Mouse (Mus musculus) heart, postnatal 0 days (tissue): Measurements from ENCODE around the gene Cacng1. TPM values are rescaled to one million over a fixed set of nuclear protein-coding genes. Genes with fewer than 3 reads are reported as not detected.

Experiments used
- ATAC-seq: fragments of 200-750 bp; cut with Nextera tagmentation; 2 replicates; pipeline ENCODE4 v1.8.0; 2017; ENCODE audit warnings: low read depth, moderate number of reproducible peaks, moderate library complexity; ENCODE audit not compliant: insufficient read depth
- DNase-seq: peaks from one replicate; pipeline ENCODE4 v3.0.0-alpha.2; 2016; ENCODE audit warnings: low spot score
- H3K27ac ChIP-seq: fragments of 300-500 bp; sonication (generic); 2 replicates; pipeline ENCODE4 v1.5.1; 2014; ENCODE audit warnings: low read depth, mild to moderate bottlenecking
- H3K27me3 ChIP-seq: fragments of 300-500 bp; sonication (generic); 2 replicates; pipeline ENCODE4 v1.6.1; 2014; ENCODE audit warnings: low read length, mixed read lengths; ENCODE audit not compliant: control insufficient read depth, insufficient read depth
- H3K36me3 ChIP-seq: fragments of 300-500 bp; sonication (generic); replicated peaks from 2 replicates; pipeline ENCODE4 v1.6.1; 2014; ENCODE audit warnings: low read length, mixed read lengths; ENCODE audit not compliant: control insufficient read depth, insufficient read depth
- H3K4me1 ChIP-seq: fragments of 300-500 bp; sonication (generic); 2 replicates; pipeline ENCODE4 v1.6.1; 2014; ENCODE audit warnings: antibody characterized with exemption; ENCODE audit not compliant: control insufficient read depth, insufficient read depth
- H3K4me2 ChIP-seq: fragments of 300-500 bp; sonication (generic); 2 replicates; pipeline ENCODE4 v1.6.1; 2014; ENCODE audit warnings: low read depth, mild to moderate bottlenecking, low read length, moderate library complexity
- H3K4me3 ChIP-seq: fragments of 300-500 bp; sonication (generic); 2 replicates; pipeline ENCODE4 v1.5.1; 2014; ENCODE audit warnings: low read depth, low read length
- H3K9ac ChIP-seq: fragments of 300-500 bp; sonication (generic); replicated peaks from 2 replicates; pipeline ENCODE4 v1.6.1; 2014; ENCODE audit warnings: low read depth, low read length, mixed read lengths
- H3K9me3 ChIP-seq: fragments of 300-500 bp; sonication (generic); replicated peaks from 2 replicates; pipeline ENCODE4 v1.6.1; 2016; ENCODE audit warnings: low read length; ENCODE audit not compliant: control insufficient read depth
- CTCF ChIP-seq: IDR thresholded peaks from 2 replicates; pipeline ENCODE4 v1.5.1; 2016; ENCODE audit warnings: antibody characterized with exemption, control low read depth, low read depth
- EP300 ChIP-seq: IDR thresholded peaks from 2 replicates; pipeline ENCODE4 v1.6.1; 2016; ENCODE audit warnings: antibody characterized with exemption, low read depth
- WGBS: fragments of 180-500 bp; shearing (Covaris S2); extraction: QIAGEN DNeasy Blood & Tissue Kit; methylation state at CpG from one replicate; pipeline ENCODE4 v1.1.7; 2014; 5-methylcytosine and 5-hydroxymethylcytosine counted together
- polyA plus RNA-seq: library from polyadenylated mRNA; unstranded; fragments of >200 nt; fragmentation: Nextera tagmentation; extraction: Ambion mirVana; gene quantifications from 2 replicates; pipeline ENCODE4 v1.2.1, GENCODE M21; 2015
- total RNA-seq: library from RNA; depleted of rRNA; stranded (reverse); fragments of >200 nt; gene quantifications from 2 replicates; pipeline ENCODE4 v1.2.3, GENCODE M21; 2014; ENCODE audit warnings: low replicate concordance

The Cacng1 gene
- total and polyA plus RNA-seq, 2 experiments from 2014 or later, result not detected

- H3K27me3 ChIP-seq, result no peaks in the 10 kb centered on the region
- 78% methylated on average over 5 of the region's 5 CpGs for whole genome bisulfite sequencing
- H3K4me1 ChIP-seq, result no peaks in the 10 kb centered on the region
- DNase-seq (no peak), ATAC-seq (no peak)
- no peaks in the 10 kb centered on the region for H3K36me3 ChIP-seq
- no peak overlapping the region for H3K4me3 ChIP-seq
- H3K4me2 ChIP-seq, result no peak overlapping the region
- H3K9me3 ChIP-seq, result no peaks in the 10 kb centered on the region
- no peak overlapping the region for H3K9ac ChIP-seq
- TF ChIP-seq EP300 (no peak), CTCF (no peak)
- H3K27ac ChIP-seq, result no peak overlapping the region
These were observed 32.8 kb upstream of the Cacng1 start for GRCm38 (mm10) chr11:107749114-107749513.

GRCm38 (mm10) chr11:107748243-107749035 lies 32.1 kb upstream of the Cacng1 start:
- Histone ChIP-seq H3K4me3 (no peak overlapping the region), H3K4me2 (no peak overlapping the region), H3K4me1 (no peaks in the 10 kb centered on the region), H3K36me3 (no peaks in the 10 kb centered on the region), H3K9ac (no peak overlapping the region), H3K27me3 (no peaks in the 10 kb centered on the region), H3K27ac (no peak overlapping the region), H3K9me3 (no peaks in the 10 kb centered on the region)
- WGBS, result 74% methylated on average over 5 of the region's 5 CpGs
- no peak for DNase-seq
- no peak for ATAC-seq
- TF ChIP-seq EP300 (no peak), CTCF (no peak)

- H3K36me3 ChIP-seq, result no peaks in the 10 kb centered on the region
- no peaks in the 10 kb centered on the region for H3K4me1 ChIP-seq
- WGBS, result 59% methylated on average over 3 of the region's 3 CpGs
- no peak for TF ChIP-seq EP300
- TF ChIP-seq CTCF, result no peak
- H3K9ac ChIP-seq, result no peak overlapping the region
- H3K27ac ChIP-seq, result no peak overlapping the region
- no peak overlapping the region for H3K4me3 ChIP-seq
- DNase-seq, result no peak
- no peak; the same call in 1 of the 2 replicates for ATAC-seq
- no peaks in the 10 kb centered on the region for H3K9me3 ChIP-seq
- no peak overlapping the region for H3K4me2 ChIP-seq
- no peaks in the 10 kb centered on the region for H3K27me3 ChIP-seq
These were observed 26.8 kb upstream of the Cacng1 start for GRCm38 (mm10) chr11:107743100-107743499.

GRCm38 (mm10) chr11:107738418-107739099 lies 22.2 kb upstream of the Cacng1 start:
- DNase-seq (no peak), ATAC-seq (no peak)
- Histone ChIP-seq H3K9ac (no peak overlapping the region), H3K27me3 (no peaks in the 10 kb centered on the region), H3K36me3 (no peaks in the 10 kb centered on the region), H3K9me3 (no peaks in the 10 kb centered on the region), H3K4me1 (no peaks in the 10 kb centered on the region), H3K4me2 (no peak overlapping the region), H3K4me3 (no peak overlapping the region), H3K27ac (no peak overlapping the region)
- 72% methylated on average over 20 of the region's 20 CpGs for WGBS
- TF ChIP-seq CTCF (no peak), EP300 (no peak)

GRCm38 (mm10) chr11:107737886-107738285 lies 21.6 kb upstream of the Cacng1 start:
- TF ChIP-seq CTCF, result no peak
- TF ChIP-seq EP300, result no peak
- no peak for ATAC-seq
- Histone ChIP-seq H3K27me3 (no peaks in the 10 kb centered on the region), H3K9ac (no peak overlapping the region), H3K4me1 (no peaks in the 10 kb centered on the region), H3K36me3 (no peaks in the 10 kb centered on the region), H3K27ac (no peak overlapping the region), H3K4me3 (no peak overlapping the region), H3K9me3 (no peaks in the 10 kb centered on the region), H3K4me2 (no peak overlapping the region)
- 69% methylated on average over 6 of the region's 6 CpGs for WGBS
- no peak for DNase-seq
